Mouse (Mus musculus): ENCODE data around the gene Arid1a. TPM values are rescaled to one million over a fixed set of nuclear protein-coding genes. Genes with fewer than 3 reads are reported as not detected.
A peak's percentile ranks its signal among the peaks of the same experiment; 100 is the strongest.

Gene Arid1a
- polyA plus RNA-seq, 1 experiment, result 43.7 TPM

GRCm38 (mm10) chr4:133633332-133634042, 123.1 kb downstream of the Arid1a start:
- Histone ChIP-seq H3K4me3 (ENCODE audit: insufficient read depth, low read depth, low read length) (peak overlapping the region; percentile 90), H3K27ac (ENCODE audit: insufficient read depth, low read depth, low read length) (peak overlapping the region; percentile 4; the same call in 1 of the 2 replicates), H3K27me3 (replicated peaks; ENCODE audit: control insufficient read depth, insufficient read depth, low read length) (no peaks in the 10 kb centered on the region), H3K36me3 (ENCODE audit: control insufficient read depth, insufficient read depth, low read length) (no peaks in the 10 kb centered on the region), H3K4me1 (ENCODE audit: control insufficient read depth, insufficient read depth, low read length) (no peaks in the 10 kb centered on the region)
- peak; percentile 93 for DNase-seq
- TF ChIP-seq POLR2A (IDR thresholded peaks at IDR 0.05; ENCODE audit: low read depth, low read length) (no peak), CTCF (conservative IDR thresholded peaks at IDR 0.05; ENCODE audit: insufficient read depth, insufficient read length, low read depth, low read length) (peak; percentile 63)
- 4% methylated on average over 47 of the region's 47 CpGs for WGBS

GRCm38 (mm10) chr4:133632483-133633327, 123.9 kb downstream of the Arid1a start:
- 8% methylated on average over 68 of the region's 69 CpGs for WGBS
- peak overlapping the region; percentile 90 for H3K4me3 ChIP-seq (ENCODE audit: insufficient read depth, low read depth, low read length)
- H3K4me1 ChIP-seq (ENCODE audit: control insufficient read depth, insufficient read depth, low read length), result no peaks in the 10 kb centered on the region
- no peak for TF ChIP-seq POLR2A (IDR thresholded peaks at IDR 0.05; ENCODE audit: low read depth, low read length)
- no peak for TF ChIP-seq CTCF (conservative IDR thresholded peaks at IDR 0.05; ENCODE audit: insufficient read depth, insufficient read length, low read depth, low read length)
- peak overlapping the region; percentile 49 for H3K27ac ChIP-seq (ENCODE audit: insufficient read depth, low read depth, low read length)
- no peaks in the 10 kb centered on the region for H3K36me3 ChIP-seq (ENCODE audit: control insufficient read depth, insufficient read depth, low read length)
- H3K27me3 ChIP-seq (replicated peaks; ENCODE audit: control insufficient read depth, insufficient read depth, low read length), result no peaks in the 10 kb centered on the region
- DNase-seq, result peak; percentile 51

- DNase-seq, result peak; percentile 61
- TF ChIP-seq CTCF (conservative IDR thresholded peaks at IDR 0.05; ENCODE audit: insufficient read depth, insufficient read length, low read depth, low read length), result no peak
- TF ChIP-seq POLR2A (IDR thresholded peaks at IDR 0.05; ENCODE audit: low read depth, low read length), result no peak
- Histone ChIP-seq H3K4me3 (ENCODE audit: insufficient read depth, low read depth, low read length) (peak overlapping the region; percentile 90), H3K36me3 (ENCODE audit: control insufficient read depth, insufficient read depth, low read length) (no peaks in the 10 kb centered on the region), H3K4me1 (ENCODE audit: control insufficient read depth, insufficient read depth, low read length) (no peaks in the 10 kb centered on the region), H3K27me3 (replicated peaks; ENCODE audit: control insufficient read depth, insufficient read depth, low read length) (no peaks in the 10 kb centered on the region), H3K27ac (ENCODE audit: insufficient read depth, low read depth, low read length) (peak overlapping the region; percentile 57)
- 24% methylated on average over 9 of the region's 9 CpGs for WGBS
Measured at GRCm38 (mm10) chr4:133631769-133632411, 124.7 kb downstream of the Arid1a start.

GRCm38 (mm10) chr4:133631071-133631768, 125.3 kb downstream of the Arid1a start:
- no peaks in the 10 kb centered on the region for H3K4me1 ChIP-seq (ENCODE audit: control insufficient read depth, insufficient read depth, low read length)
- TF ChIP-seq POLR2A (IDR thresholded peaks at IDR 0.05; ENCODE audit: low read depth, low read length), result no peak
- no peak for TF ChIP-seq CTCF (conservative IDR thresholded peaks at IDR 0.05; ENCODE audit: insufficient read depth, insufficient read length, low read depth, low read length)

GRCm38 (mm10) chr4:133630326-133630920, 126.1 kb downstream of the Arid1a start:
- Histone ChIP-seq H3K36me3 (ENCODE audit: control insufficient read depth, insufficient read depth, low read length) (no peaks in the 10 kb centered on the region), H3K27me3 (replicated peaks; ENCODE audit: control insufficient read depth, insufficient read depth, low read length) (no peaks in the 10 kb centered on the region), H3K4me1 (ENCODE audit: control insufficient read depth, insufficient read depth, low read length) (no peaks in the 10 kb centered on the region), H3K27ac (ENCODE audit: insufficient read depth, low read depth, low read length) (peak overlapping the region; percentile 57), H3K4me3 (ENCODE audit: insufficient read depth, low read depth, low read length) (no peak overlapping the region)
- 70% methylated on average over 8 of the region's 8 CpGs for WGBS
- TF ChIP-seq POLR2A (IDR thresholded peaks at IDR 0.05; ENCODE audit: low read depth, low read length), result no peak
- TF ChIP-seq CTCF (conservative IDR thresholded peaks at IDR 0.05; ENCODE audit: insufficient read depth, insufficient read length, low read depth, low read length), result no peak
- DNase-seq, result no peak

More at GRCm38 (mm10) chr4:133631071-133631768, 125.3 kb downstream of the Arid1a start:
- peak; percentile 56 for DNase-seq
- Histone ChIP-seq H3K4me3 (ENCODE audit: insufficient read depth, low read depth, low read length) (peak overlapping the region; percentile 11), H3K27ac (ENCODE audit: insufficient read depth, low read depth, low read length) (peak overlapping the region; percentile 57), H3K27me3 (replicated peaks; ENCODE audit: control insufficient read depth, insufficient read depth, low read length) (no peaks in the 10 kb centered on the region), H3K36me3 (ENCODE audit: control insufficient read depth, insufficient read depth, low read length) (no peaks in the 10 kb centered on the region)
- 50% methylated on average over 14 of the region's 14 CpGs for WGBS

- Histone ChIP-seq H3K36me3 (ENCODE audit: control insufficient read depth, insufficient read depth, low read length) (no peaks in the 10 kb centered on the region), H3K27ac (ENCODE audit: insufficient read depth, low read depth, low read length) (no peak overlapping the region), H3K4me1 (ENCODE audit: control insufficient read depth, insufficient read depth, low read length) (no peaks in the 10 kb centered on the region), H3K4me3 (ENCODE audit: insufficient read depth, low read depth, low read length) (no peak overlapping the region), H3K27me3 (replicated peaks; ENCODE audit: control insufficient read depth, insufficient read depth, low read length) (no peaks in the 10 kb centered on the region)
- 74% methylated on average over 7 of the region's 7 CpGs for WGBS
- DNase-seq, result no peak
- TF ChIP-seq CTCF (conservative IDR thresholded peaks at IDR 0.05; ENCODE audit: insufficient read depth, insufficient read length, low read depth, low read length) (no peak), POLR2A (IDR thresholded peaks at IDR 0.05; ENCODE audit: low read depth, low read length) (no peak)
Measured at GRCm38 (mm10) chr4:133629191-133629590, 127.4 kb downstream of the Arid1a start.

Other genes starting within 250 kb of the Arid1a start
- gene Kdf1, start 237.8 kb downstream of the Arid1a start, polyA plus RNA-seq (2012; rRNA removed), result 39.7 and 42.3 TPM in 2 replicates
- gene Nudc, start 210.8 kb downstream of the Arid1a start, polyA plus RNA-seq (2012; rRNA removed), result 42.7 and 61.4 TPM in 2 replicates
- gene Nr0b2, start 203.4 kb downstream of the Arid1a start, polyA plus RNA-seq (2012; rRNA removed), result 6.0 and 6.8 TPM in 2 replicates
- 3.8 and 4.6 TPM in 2 replicates for gene Gpatch3, start 182.0 kb downstream of the Arid1a start, polyA plus RNA-seq (2012; rRNA removed)
- gene Gpn2, start 172.4 kb downstream of the Arid1a start, polyA plus RNA-seq (2012; rRNA removed), result 26.7 and 31.4 TPM in 2 replicates
- gene Sfn, start 154.6 kb downstream of the Arid1a start, polyA plus RNA-seq (2012; rRNA removed), result 7.2 and 7.6 TPM in 2 replicates
- 28.7 and 31.6 TPM in 2 replicates for gene Zdhhc18, start 106.6 kb downstream of the Arid1a start, polyA plus RNA-seq (2012; rRNA removed)
- gene Pigv, start 84.1 kb downstream of the Arid1a start, polyA plus RNA-seq (2012; rRNA removed), result 15.8 and 16.2 TPM in 2 replicates
- 29.4 and 30.9 TPM in 2 replicates for gene Rps6ka1, start 131.0 kb upstream of the Arid1a start, polyA plus RNA-seq (2012; rRNA removed)
- 12.2 and 21.9 TPM in 2 replicates for gene Hmgn2, start 211.9 kb upstream of the Arid1a start, polyA plus RNA-seq (2012; rRNA removed)
- 32.0 and 37.0 TPM in 2 replicates for gene Dhdds, start 244.1 kb upstream of the Arid1a start, polyA plus RNA-seq (2012; rRNA removed)